Mouse (Mus musculus): ENCODE results near the gene Itga9. TPM values are rescaled to one million over a fixed set of nuclear protein-coding genes. Genes with fewer than 3 reads are reported as not detected.

Gene Itga9
- polyA plus RNA-seq, 1 experiment from 2014 or later = 6.2 TPM

- ATAC-seq (replicated peaks; ENCODE audit: low FRiP score) (no peak), DNase-seq (ENCODE audit: low spot score) (no peak)
- H3K9me3 ChIP-seq (ENCODE audit: control insufficient read depth, low read length) = no peaks in the 10 kb centered on the region
- WGBS = 79% methylated on average over 6 of the region's 6 CpGs
- H3K4me3 ChIP-seq (ENCODE audit: low read depth, low read length) = no peak overlapping the region
- H3K27ac ChIP-seq (ENCODE audit: low read depth, low read length) = no peak overlapping the region
- no peaks in the 10 kb centered on the region for H3K4me1 ChIP-seq (replicated peaks; ENCODE audit: control insufficient read depth, insufficient read depth, low read length)
- H3K9ac ChIP-seq (ENCODE audit: low read depth, low read length) = no peak overlapping the region
- no peaks in the 10 kb centered on the region for H3K27me3 ChIP-seq (replicated peaks; ENCODE audit: control insufficient read depth, insufficient read depth, low read length)
- no peaks in the 10 kb centered on the region; the same call in 1 of the 2 replicates for H3K36me3 ChIP-seq (ENCODE audit: control insufficient read depth, insufficient read depth, low read length)
- H3K4me2 ChIP-seq = no peak overlapping the region
These were observed 57.4 kb downstream of the Itga9 start for GRCm38 (mm10) chr9:118663938-118664337.

DNA sequence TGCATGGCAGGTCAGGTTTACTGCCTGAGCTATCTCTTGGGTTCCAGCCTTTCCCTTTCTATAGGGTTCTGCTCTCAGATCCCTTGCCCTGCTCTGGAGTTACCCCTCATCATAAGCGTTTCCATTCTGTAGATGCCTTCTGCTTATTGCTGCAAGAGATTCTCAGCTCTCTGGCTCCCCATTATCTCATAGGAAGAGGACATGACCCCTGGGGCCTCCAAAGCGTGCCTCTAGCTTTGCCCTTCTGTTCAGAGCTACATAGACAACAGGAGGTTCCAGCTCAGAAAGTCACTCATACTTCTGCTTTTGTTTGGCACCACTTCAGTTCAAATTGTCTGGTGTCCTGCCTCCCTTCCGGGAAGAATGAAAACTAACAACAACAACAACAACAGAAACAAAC, 59.6 kb downstream of the Itga9 start:
- no peak overlapping the region for H3K9ac ChIP-seq (ENCODE audit: low read depth, low read length)
- DNase-seq (ENCODE audit: low spot score) (no peak), ATAC-seq (replicated peaks; ENCODE audit: low FRiP score) (no peak)
- H3K27me3 ChIP-seq (replicated peaks; ENCODE audit: control insufficient read depth, insufficient read depth, low read length) = no peaks in the 10 kb centered on the region
- WGBS = 68% methylated on average over 3 of the region's 3 CpGs
- no peak overlapping the region for H3K27ac ChIP-seq (ENCODE audit: low read depth, low read length)
- H3K4me1 ChIP-seq (replicated peaks; ENCODE audit: control insufficient read depth, insufficient read depth, low read length) = no peaks in the 10 kb centered on the region
- H3K4me2 ChIP-seq = no peak overlapping the region
- no peak overlapping the region for H3K4me3 ChIP-seq (ENCODE audit: low read depth, low read length)
- H3K36me3 ChIP-seq (ENCODE audit: control insufficient read depth, insufficient read depth, low read length) = no peaks in the 10 kb centered on the region; the same call in 1 of the 2 replicates
- H3K9me3 ChIP-seq (ENCODE audit: control insufficient read depth, low read length) = no peaks in the 10 kb centered on the region

- WGBS = 55% methylated on average over 3 of the region's 3 CpGs
- no peak overlapping the region for H3K4me2 ChIP-seq
- H3K27me3 ChIP-seq (replicated peaks; ENCODE audit: control insufficient read depth, insufficient read depth, low read length) = no peaks in the 10 kb centered on the region
- H3K27ac ChIP-seq (ENCODE audit: low read depth, low read length) = no peak overlapping the region
- DNase-seq (ENCODE audit: low spot score) (no peak), ATAC-seq (replicated peaks; ENCODE audit: low FRiP score) (no peak)
- no peak overlapping the region for H3K9ac ChIP-seq (ENCODE audit: low read depth, low read length)
- no peaks in the 10 kb centered on the region for H3K9me3 ChIP-seq (ENCODE audit: control insufficient read depth, low read length)
- H3K4me3 ChIP-seq (ENCODE audit: low read depth, low read length) = no peak overlapping the region
- no peaks in the 10 kb centered on the region for H3K4me1 ChIP-seq (replicated peaks; ENCODE audit: control insufficient read depth, insufficient read depth, low read length)
- no peaks in the 10 kb centered on the region; the same call in 1 of the 2 replicates for H3K36me3 ChIP-seq (ENCODE audit: control insufficient read depth, insufficient read depth, low read length)
These were observed 63.2 kb downstream of the Itga9 start for GRCm38 (mm10) chr9:118669696-118670095.

GRCm38 (mm10) chr9:118674277-118674676, 67.8 kb downstream of the Itga9 start:
- peaks cover 14% of the 10 kb centered on the region for H3K4me1 ChIP-seq (replicated peaks; ENCODE audit: control insufficient read depth, insufficient read depth, low read length)
- no peaks in the 10 kb centered on the region for H3K36me3 ChIP-seq (ENCODE audit: control insufficient read depth, insufficient read depth, low read length)
- H3K4me3 ChIP-seq (ENCODE audit: low read depth, low read length) = no peak overlapping the region
- WGBS = 33% methylated on average over 12 of the region's 12 CpGs
- H3K4me2 ChIP-seq = no peak overlapping the region
- no peaks in the 10 kb centered on the region for H3K9me3 ChIP-seq (ENCODE audit: control insufficient read depth, low read length)
- no peaks in the 10 kb centered on the region for H3K27me3 ChIP-seq (replicated peaks; ENCODE audit: control insufficient read depth, insufficient read depth, low read length)
- no peak overlapping the region for H3K27ac ChIP-seq (ENCODE audit: low read depth, low read length)
- DNase-seq (ENCODE audit: low spot score) (no peak), ATAC-seq (replicated peaks; ENCODE audit: low FRiP score) (peak; percentile 56)
- H3K9ac ChIP-seq (ENCODE audit: low read depth, low read length) = no peak overlapping the region

DNA sequence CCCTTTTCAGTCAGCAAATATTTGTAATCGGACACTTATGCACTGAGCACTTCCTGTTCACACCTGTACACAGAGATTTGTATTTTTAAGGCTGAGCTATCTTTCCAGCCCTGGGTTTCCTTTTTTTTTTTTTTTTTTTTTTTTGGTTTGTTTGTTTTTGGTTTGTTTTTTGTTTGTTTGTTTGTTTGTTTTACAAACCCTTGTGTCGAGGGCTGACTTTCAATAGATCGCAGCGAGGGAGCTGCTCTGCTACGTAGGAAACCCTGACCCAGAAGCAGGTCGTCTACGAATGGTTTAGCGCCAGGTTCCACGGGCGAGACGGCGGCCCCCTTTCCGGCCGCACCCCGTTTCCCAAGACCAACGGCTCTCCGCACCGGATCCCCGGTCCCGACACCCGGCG, 68.3 kb downstream of the Itga9 start:
- no peak overlapping the region for H3K27ac ChIP-seq (ENCODE audit: low read depth, low read length)
- DNase-seq (ENCODE audit: low spot score) (no peak), ATAC-seq (replicated peaks; ENCODE audit: low FRiP score) (no peak)
- 82% methylated on average over 22 of the region's 22 CpGs for WGBS
- H3K27me3 ChIP-seq (replicated peaks; ENCODE audit: control insufficient read depth, insufficient read depth, low read length) = no peaks in the 10 kb centered on the region
- no peak overlapping the region for H3K9ac ChIP-seq (ENCODE audit: low read depth, low read length)
- H3K4me1 ChIP-seq (replicated peaks; ENCODE audit: control insufficient read depth, insufficient read depth, low read length) = peaks cover 14% of the 10 kb centered on the region
- H3K4me2 ChIP-seq = no peak overlapping the region
- H3K9me3 ChIP-seq (ENCODE audit: control insufficient read depth, low read length) = no peaks in the 10 kb centered on the region
- H3K36me3 ChIP-seq (ENCODE audit: control insufficient read depth, insufficient read depth, low read length) = no peaks in the 10 kb centered on the region
- no peak overlapping the region for H3K4me3 ChIP-seq (ENCODE audit: low read depth, low read length)

- H3K9ac ChIP-seq (ENCODE audit: low read depth, low read length) = no peak overlapping the region
- H3K27me3 ChIP-seq (replicated peaks; ENCODE audit: control insufficient read depth, insufficient read depth, low read length) = 0 out of 2 replicates have a peak, but pooled peaks cover under 1% of the 10 kb centered on the region
- H3K4me1 ChIP-seq (replicated peaks; ENCODE audit: control insufficient read depth, insufficient read depth, low read length) = peaks cover 14% of the 10 kb centered on the region
- no peaks in the 10 kb centered on the region for H3K9me3 ChIP-seq (ENCODE audit: control insufficient read depth, low read length)
- no peak for DNase-seq (ENCODE audit: low spot score)
- WGBS = 83% methylated on average over 8 of the region's 8 CpGs
- no peak overlapping the region for H3K27ac ChIP-seq (ENCODE audit: low read depth, low read length)
- 0 out of 2 replicates have a peak, but pooled peaks have one; percentile 24 for ATAC-seq (replicated peaks; ENCODE audit: low FRiP score)
- H3K36me3 ChIP-seq (ENCODE audit: control insufficient read depth, insufficient read depth, low read length) = no peaks in the 10 kb centered on the region
- no peak overlapping the region for H3K4me3 ChIP-seq (ENCODE audit: low read depth, low read length)
- no peak overlapping the region for H3K4me2 ChIP-seq
These were observed 69.2 kb downstream of the Itga9 start for GRCm38 (mm10) chr9:118675573-118676170.

DNA sequence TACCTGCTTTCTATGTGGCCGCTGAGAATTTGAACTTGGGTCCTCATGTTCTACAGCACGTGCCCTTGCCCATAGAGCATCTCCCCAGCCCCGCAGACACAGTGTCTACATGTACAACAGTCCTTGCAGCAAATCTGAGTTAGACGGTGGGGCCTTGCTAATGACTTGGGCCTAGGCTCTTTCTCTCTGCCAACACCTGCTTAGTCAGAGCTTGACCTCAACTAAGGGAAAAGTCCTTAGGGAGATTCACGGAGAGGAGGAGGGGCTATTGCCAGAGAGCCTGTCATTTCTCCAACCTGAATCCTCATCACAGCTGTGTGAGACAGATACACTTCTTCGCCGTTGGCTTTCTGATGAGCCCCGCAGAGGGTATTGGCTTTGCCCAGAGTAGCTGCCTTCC, 70.2 kb downstream of the Itga9 start:
- H3K27ac ChIP-seq (ENCODE audit: low read depth, low read length) = no peak overlapping the region
- ATAC-seq (replicated peaks; ENCODE audit: low FRiP score) (no peak), DNase-seq (ENCODE audit: low spot score) (no peak)
- 79% methylated on average over 8 of the region's 8 CpGs for WGBS
- H3K4me3 ChIP-seq (ENCODE audit: low read depth, low read length) = no peak overlapping the region
- no peak overlapping the region for H3K4me2 ChIP-seq
- no peaks in the 10 kb centered on the region for H3K36me3 ChIP-seq (ENCODE audit: control insufficient read depth, insufficient read depth, low read length)
- H3K27me3 ChIP-seq (replicated peaks; ENCODE audit: control insufficient read depth, insufficient read depth, low read length) = 0 out of 2 replicates have a peak, but pooled peaks cover 2% of the 10 kb centered on the region
- H3K9ac ChIP-seq (ENCODE audit: low read depth, low read length) = no peak overlapping the region
- peaks cover 14% of the 10 kb centered on the region for H3K4me1 ChIP-seq (replicated peaks; ENCODE audit: control insufficient read depth, insufficient read depth, low read length)
- no peaks in the 10 kb centered on the region for H3K9me3 ChIP-seq (ENCODE audit: control insufficient read depth, low read length)

GRCm38 (mm10) chr9:118677349-118677748, 70.9 kb downstream of the Itga9 start:
- Histone ChIP-seq H3K4me1 (replicated peaks; ENCODE audit: control insufficient read depth, insufficient read depth, low read length) (peaks cover 14% of the 10 kb centered on the region), H3K27ac (ENCODE audit: low read depth, low read length) (no peak overlapping the region), H3K4me3 (ENCODE audit: low read depth, low read length) (no peak overlapping the region), H3K27me3 (replicated peaks; ENCODE audit: control insufficient read depth, insufficient read depth, low read length) (0 out of 2 replicates have a peak, but pooled peaks cover 2% of the 10 kb centered on the region), H3K4me2 (no peak overlapping the region), H3K9me3 (ENCODE audit: control insufficient read depth, low read length) (no peaks in the 10 kb centered on the region), H3K9ac (ENCODE audit: low read depth, low read length) (no peak overlapping the region), H3K36me3 (ENCODE audit: control insufficient read depth, insufficient read depth, low read length) (no peaks in the 10 kb centered on the region)
- DNase-seq (ENCODE audit: low spot score) (no peak), ATAC-seq (replicated peaks; ENCODE audit: low FRiP score) (no peak)
- 29% methylated on average over 9 of the region's 9 CpGs for WGBS

Measured in liver, embryonic 11.5 days (tissue).